Mouse (Mus musculus) cerebellum, postnatal 36 days (tissue): ENCODE measurements around the gene Lnx1.
A peak's percentile ranks its signal among the peaks of the same experiment; 100 is the strongest.

Source experiments
- DNase-seq, 2 experiments: peaks; one replicate each; pipeline ENCODE4 v3.0.0; 2021 to 2022; ENCODE audit warnings: mixed read lengths in 2 of 2

Gene Lnx1

GRCm38 (mm10) chr5:74648216-74648615 is 54.5 kb downstream of the Lnx1 start:
- no peak for DNase-seq

GRCm38 (mm10) chr5:74647584-74647984 is 55.1 kb downstream of the Lnx1 start:
- DNase-seq = no peak

- DNase-seq = no peak
Measured at GRCm38 (mm10) chr5:74642291-74642690, 60.4 kb downstream of the Lnx1 start.

- peak; percentile 17 for DNase-seq
Measured at GRCm38 (mm10) chr5:74641000-74641399, 61.7 kb downstream of the Lnx1 start.

GRCm38 (mm10) chr5:74640504-74640903 is 62.2 kb downstream of the Lnx1 start:
- DNase-seq = no peak

GRCm38 (mm10) chr5:74639516-74639915 is 63.2 kb downstream of the Lnx1 start:
- DNase-seq = no peak

GRCm38 (mm10) chr5:74634391-74634790 is 68.3 kb downstream of the Lnx1 start:
- no peak for DNase-seq

GRCm38 (mm10) chr5:74633453-74633852 is 69.3 kb downstream of the Lnx1 start:
- no peak for DNase-seq

GRCm38 (mm10) chr5:74632369-74633114 is 70.2 kb downstream of the Lnx1 start:
- DNase-seq = no peak

- DNase-seq = no peak
Measured at GRCm38 (mm10) chr5:74628001-74628400, 74.7 kb downstream of the Lnx1 start.

GRCm38 (mm10) chr5:74624385-74624784 is 78.3 kb downstream of the Lnx1 start:
- no peak for DNase-seq

GRCm38 (mm10) chr5:74623316-74624000 is 79.3 kb downstream of the Lnx1 start:
- DNase-seq = no peak

GRCm38 (mm10) chr5:74621691-74622470 is 80.8 kb downstream of the Lnx1 start:
- no peak for DNase-seq

GRCm38 (mm10) chr5:74618573-74619059 is 84.1 kb downstream of the Lnx1 start:
- peak; percentile 14 to 26 for DNase-seq

GRCm38 (mm10) chr5:74617816-74618572 is 84.7 kb downstream of the Lnx1 start:
- DNase-seq = no peak

- no peak for DNase-seq
Measured at GRCm38 (mm10) chr5:74613491-74614151, 89.1 kb downstream of the Lnx1 start.

- DNase-seq = no peak
Measured at GRCm38 (mm10) chr5:74612713-74613112, 90.0 kb downstream of the Lnx1 start.

- DNase-seq = no peak
Measured at GRCm38 (mm10) chr5:74610511-74610910, 92.2 kb downstream of the Lnx1 start.

GRCm38 (mm10) chr5:74606213-74606612 is 96.5 kb downstream of the Lnx1 start:
- no peak for DNase-seq

GRCm38 (mm10) chr5:74603306-74603705 is 99.4 kb downstream of the Lnx1 start:
- no peak for DNase-seq

- DNase-seq = no peak
Measured at GRCm38 (mm10) chr5:74602371-74602770, 100.3 kb downstream of the Lnx1 start.

- DNase-seq = no peak
Measured at GRCm38 (mm10) chr5:74601965-74602364, 100.7 kb downstream of the Lnx1 start.
